Mouse (Mus musculus): ENCODE data around the gene Gprc5c.

- no peak for TF ChIP-seq CTCF (IDR thresholded peaks at IDR 0.05; ENCODE audit: low read depth, low read length)
- peak; percentile 49 for TF ChIP-seq POLR2A (IDR thresholded peaks at IDR 0.05; ENCODE audit: insufficient read depth, low read length)
- TF ChIP-seq EP300 (IDR thresholded peaks at IDR 0.05; ENCODE audit: insufficient read depth, low read depth, low read length) = 0 out of 2 replicates have a peak, but pooled peaks have one; percentile 35
Measured at GRCm38 (mm10) chr11:114846336-114846735, 4.6 kb upstream of the Gprc5c start.
